Mouse (Mus musculus): ENCODE results near the gene Notch2.

Notch2 gene

GRCm38 (mm10) chr3:98013401-98014281, at the start of gene Notch2:
Gene Notch2 (plus strand): TSS chr3:98013527.
- peak; percentile 96 to 97 for DNase-seq

DNA sequence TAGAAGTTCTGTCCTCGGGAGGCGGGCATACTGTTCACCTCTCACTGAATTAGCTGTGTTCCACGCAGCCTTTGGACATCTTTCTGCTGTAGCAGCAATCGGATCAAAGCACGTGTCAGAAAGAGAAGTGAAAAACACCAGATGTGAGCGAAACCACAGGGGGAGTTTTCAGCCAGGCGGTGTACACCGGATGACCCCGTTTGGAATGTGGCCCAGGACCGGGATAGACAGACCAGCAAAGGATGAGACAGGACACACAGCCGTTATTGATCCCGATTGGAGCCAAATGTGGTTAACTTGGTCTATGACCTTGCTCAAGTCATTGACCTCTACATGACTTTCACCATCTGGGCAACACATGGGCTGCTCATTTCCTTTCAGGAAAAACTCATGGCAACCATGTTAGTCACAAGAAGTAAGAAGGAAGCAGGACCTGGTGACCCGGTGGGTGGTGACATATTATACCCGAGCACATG, 48.4 kb upstream of the Notch2 start:
- DNase-seq = peak; percentile 75

DNA sequence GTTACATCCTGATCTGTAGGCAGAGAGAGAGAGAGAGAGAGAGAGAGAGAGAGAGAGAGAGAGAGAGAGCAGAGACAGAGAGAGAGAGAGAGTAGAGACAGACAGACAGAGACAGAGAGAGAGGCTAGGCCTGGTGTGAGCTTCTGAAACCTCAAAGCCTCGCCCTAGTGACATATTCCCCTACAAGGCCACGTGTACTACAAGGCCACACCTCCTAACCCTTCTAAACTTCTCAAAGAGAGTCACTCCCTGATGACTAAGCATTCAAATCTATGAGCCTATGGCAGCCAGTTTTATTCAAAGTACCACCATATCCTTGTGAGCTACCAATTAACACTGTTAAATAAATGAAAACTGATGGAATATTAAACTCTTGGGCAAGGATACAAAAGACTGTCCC, 45.7 kb upstream of the Notch2 start:
- no peak for DNase-seq

GRCm38 (mm10) chr3:97968191-97968590, 45.1 kb upstream of the Notch2 start:
- no peak for DNase-seq

GRCm38 (mm10) chr3:97969019-97969418, 44.3 kb upstream of the Notch2 start:
- DNase-seq = no peak

DNA sequence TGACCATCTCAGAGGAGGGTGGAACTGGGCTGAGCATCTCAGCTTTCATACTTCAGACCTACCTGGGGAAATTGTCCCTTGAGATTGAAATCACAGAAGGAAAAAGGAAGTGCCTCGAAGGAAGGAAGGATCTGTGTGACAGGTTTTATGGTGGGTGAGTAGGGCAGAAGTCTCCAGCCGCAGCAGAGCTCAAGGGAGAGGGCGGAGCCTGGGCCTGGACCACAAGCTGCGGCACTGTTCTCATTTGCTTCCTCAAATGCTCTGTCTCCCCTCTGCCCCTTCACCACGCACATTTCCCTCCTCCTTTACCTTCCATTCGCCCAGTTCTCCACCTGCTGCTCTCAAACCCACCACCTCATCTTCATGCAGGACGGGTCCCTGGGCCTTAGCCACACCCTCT, 42.2 kb upstream of the Notch2 start:
- peak; percentile 82 to 86 for DNase-seq

- no peak for DNase-seq
Measured at GRCm38 (mm10) chr3:97972200-97972599, 41.1 kb upstream of the Notch2 start.

DNA sequence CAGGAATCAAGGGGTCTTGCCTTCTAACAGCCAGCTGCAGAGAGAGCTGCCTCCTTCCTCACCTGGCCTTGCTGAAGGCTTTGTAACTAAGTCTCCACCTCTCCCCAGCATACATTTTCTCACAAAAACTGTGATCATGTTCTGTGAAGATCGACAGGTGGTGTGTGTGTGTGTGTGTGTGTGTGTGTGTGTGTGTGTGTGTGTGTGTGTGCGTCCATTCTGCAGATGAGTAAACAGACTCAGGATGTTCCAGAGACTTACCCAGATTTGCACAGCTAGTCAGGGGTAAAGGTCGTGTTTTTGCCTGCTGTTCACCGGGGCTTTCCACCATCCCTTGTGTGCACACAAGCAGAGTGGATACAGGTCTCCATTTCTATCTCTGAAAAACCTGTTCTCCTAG, 40.6 kb upstream of the Notch2 start:
- peak in 1 of 2 experiments; percentile 32 for DNase-seq

GRCm38 (mm10) chr3:97973306-97973705, 40.0 kb upstream of the Notch2 start:
- no peak for DNase-seq

GRCm38 (mm10) chr3:97974197-97974770, 39.0 kb upstream of the Notch2 start:
- DNase-seq = no peak

DNA sequence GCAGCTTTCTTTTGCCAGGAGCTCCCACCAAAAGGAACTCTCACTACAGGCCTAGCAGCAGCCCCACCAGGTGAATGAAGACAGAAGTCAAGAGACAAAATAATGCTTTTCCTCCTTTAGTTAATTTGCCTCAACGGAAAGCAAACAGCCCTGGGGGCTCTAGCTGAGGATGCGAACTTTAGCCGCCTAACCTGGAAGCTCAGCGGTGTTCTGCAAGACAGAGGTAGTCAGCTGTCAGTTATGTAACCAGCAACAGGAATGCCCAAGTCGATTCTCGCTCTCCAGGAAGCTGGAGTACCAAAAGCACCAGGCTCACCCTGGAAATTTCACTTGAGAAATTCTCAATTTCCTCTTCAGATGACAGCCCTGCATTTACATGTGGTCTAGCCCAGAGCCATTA, 36.6 kb upstream of the Notch2 start:
- no peak for DNase-seq

DNA sequence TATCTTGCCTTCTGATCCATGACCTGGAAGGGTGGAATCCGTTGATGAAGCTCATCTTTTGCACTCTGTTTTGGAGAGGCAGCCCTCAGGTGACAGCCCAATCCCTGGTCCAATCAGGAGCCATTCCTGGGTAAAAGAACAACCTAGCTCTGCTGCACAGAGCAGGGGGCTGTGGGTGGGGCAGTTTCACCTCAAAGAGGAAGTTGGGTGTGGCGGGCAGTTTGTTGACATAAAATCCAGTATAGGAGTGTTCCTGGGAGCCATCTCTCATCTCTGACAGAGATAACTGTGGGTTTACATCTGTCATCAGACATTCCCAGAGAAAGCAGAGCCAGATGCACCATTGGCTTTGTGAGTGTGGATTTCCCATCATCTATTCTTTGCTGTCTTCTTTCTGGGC, 34.6 kb upstream of the Notch2 start:
- DNase-seq = peak; percentile 73 to 81

DNA sequence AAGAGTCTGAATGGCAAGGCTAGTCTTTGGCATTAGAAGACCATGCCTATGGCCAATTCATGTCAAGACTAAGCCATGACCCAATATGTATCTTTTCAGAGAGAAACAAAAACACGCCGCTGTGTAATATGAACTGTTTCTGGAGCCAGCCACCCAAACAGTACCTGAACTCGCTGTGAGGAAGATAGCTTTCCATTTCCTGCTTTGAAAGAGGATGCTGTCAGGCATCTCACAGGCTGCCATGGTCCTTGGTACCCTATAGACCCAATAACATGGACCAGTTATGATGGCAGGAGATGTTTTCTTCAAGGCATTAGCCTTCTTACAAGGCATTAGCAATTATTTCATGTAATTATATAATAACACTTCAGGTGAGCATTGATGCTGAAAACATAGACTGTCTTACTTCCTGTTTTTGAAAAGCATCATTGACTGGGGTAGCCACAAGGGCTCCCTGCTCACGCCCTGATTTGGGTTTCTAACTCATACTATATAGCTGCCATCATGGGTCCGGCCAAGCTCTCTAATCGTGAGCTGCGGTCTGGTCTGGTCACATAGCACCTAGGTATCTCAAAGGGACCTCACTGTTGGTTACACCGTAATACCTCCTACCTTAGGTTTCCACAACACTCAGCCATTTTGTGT, 32.5 kb upstream of the Notch2 start:
- DNase-seq = peak; percentile 60 to 62

DNA sequence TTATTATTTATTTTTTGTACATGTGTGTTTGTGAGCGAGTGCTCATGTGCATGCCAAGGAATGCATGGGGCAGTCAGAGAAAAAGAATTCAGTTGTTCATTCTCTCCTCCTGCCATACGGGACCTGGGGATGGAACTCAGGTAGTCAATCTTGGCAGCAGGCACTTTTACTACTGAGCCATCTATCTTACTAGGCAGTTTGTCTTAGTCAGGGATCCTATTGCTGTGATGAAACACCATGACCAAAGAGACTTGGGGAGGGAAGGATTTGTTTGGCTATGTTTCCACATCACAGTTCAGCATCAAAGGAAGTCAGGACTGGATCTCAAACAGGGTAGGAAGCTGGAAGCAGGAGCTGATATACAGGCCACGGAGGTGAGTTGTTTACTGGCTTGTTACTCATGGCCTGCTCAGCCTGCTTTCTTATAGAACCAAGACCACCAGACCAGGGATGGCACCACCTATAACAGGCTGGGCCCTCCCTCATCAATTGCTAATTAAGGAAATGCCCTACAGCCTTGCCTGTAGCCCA, 31.9 kb upstream of the Notch2 start:
- no peak for DNase-seq

GRCm38 (mm10) chr3:97984870-97985506, 28.3 kb upstream of the Notch2 start:
- DNase-seq = no peak

- DNase-seq = no peak
Measured at GRCm38 (mm10) chr3:97985691-97986090, 27.6 kb upstream of the Notch2 start.

DNA sequence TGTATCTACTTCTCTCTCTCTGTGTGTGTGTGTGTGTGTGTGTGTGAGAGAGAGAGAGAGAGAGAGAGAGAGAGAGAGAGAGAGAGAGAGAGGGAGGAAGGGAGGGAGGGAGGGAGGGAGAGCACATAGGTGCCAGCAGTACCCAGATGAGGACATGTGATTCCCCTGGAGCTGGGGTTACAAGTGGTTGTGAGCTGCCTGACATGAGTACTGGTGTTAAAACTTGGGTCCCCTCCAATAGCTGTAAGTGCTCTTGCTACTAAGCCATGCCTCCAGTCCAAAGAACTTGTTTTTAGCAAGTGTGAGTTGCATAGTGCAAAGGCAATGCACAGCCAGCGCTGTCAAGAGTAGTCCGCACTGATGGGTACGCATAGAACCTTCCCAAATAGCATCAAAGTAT, 26.2 kb upstream of the Notch2 start:
- no peak for DNase-seq

DNA sequence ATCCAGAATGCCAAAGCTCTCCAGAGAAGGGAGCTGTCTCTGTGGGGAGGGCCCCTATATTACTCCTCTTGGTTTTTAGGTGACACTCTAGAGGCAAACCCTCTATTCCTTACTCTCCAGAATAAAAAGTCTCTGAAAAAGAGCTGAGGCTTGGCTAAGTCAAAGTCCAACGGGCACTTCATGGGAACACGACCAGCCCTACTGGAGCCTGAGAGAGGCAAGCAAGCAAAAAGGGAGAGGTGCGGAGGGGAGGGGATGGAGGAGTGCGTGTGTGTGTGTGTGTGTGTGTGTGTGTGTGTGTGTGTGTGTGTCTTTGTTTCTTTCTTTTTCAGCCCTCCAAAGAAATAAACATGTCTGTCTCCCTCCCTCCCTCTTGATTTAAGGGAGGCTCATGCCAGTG, 24.6 kb upstream of the Notch2 start:
- DNase-seq = no peak

DNA sequence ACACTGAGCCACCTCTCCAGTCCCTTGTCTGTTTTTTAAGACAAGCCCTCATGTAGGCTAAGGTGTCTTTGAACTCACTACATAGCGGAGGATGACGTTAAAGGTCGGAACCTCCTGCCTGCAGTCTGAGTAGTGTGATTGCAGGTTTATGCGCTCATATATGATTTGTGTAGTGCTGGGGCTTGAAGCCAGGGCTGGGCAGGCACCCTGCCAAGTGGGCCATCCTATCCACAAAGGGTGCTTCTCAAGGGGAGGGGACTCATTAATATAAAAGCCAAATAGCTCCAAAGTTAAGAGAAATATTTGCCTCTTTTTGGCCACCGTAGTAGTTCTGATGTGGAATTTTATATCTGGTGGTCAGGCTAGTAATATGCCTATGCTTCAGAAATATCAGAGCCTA, 22.8 kb upstream of the Notch2 start:
- no peak for DNase-seq

GRCm38 (mm10) chr3:97992289-97992688, 21.0 kb upstream of the Notch2 start:
- DNase-seq = no peak

DNA sequence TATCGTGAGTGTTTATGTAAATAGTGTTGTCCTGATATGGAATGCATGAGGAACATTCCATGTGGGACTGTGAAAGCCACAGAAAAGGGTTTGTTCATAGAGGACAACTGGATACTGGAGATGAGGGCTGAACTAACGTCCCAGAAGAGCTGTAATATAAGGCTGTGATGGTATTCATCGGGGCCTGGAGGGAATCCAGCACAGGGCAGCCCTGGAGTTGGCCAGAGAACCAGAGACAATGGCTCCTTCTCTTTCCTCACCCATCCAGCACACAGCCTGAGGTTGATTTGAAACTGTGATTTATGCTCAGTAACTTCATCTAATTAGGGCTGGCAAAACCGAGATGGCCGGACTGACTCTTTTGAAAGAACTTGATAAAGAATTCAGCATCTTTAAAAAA, 20.1 kb upstream of the Notch2 start:
- no peak for DNase-seq

DNA sequence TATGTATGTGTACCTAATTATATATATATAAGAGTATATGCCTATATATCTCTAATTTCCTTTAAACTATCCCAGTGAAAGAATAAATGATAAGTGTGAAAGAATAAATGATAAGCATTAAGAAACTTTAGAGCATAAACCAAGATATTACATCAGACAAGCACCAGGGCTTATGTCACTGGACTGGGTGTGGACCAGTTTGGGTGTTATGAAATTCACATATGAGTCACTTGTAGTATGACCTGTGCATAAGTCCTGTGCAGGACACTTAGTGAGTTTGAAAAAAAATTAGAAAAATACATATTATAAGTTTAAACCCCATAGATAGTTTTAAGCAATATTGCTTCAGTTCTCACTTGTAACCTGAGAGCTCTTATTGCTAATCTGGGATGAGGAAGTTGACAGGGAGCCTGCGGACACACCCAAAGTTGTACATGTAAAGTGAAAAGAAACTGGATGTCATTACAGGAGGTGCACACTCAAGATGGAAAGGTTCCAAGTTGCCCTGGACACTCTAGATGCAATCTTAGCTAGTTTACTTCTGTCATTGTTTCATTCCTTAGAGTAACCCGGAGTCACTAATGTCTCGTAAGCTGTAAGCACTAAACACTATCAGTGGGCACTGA, 19.3 kb upstream of the Notch2 start:
- peak in 1 of 2 experiments; percentile 12 for DNase-seq

DNA sequence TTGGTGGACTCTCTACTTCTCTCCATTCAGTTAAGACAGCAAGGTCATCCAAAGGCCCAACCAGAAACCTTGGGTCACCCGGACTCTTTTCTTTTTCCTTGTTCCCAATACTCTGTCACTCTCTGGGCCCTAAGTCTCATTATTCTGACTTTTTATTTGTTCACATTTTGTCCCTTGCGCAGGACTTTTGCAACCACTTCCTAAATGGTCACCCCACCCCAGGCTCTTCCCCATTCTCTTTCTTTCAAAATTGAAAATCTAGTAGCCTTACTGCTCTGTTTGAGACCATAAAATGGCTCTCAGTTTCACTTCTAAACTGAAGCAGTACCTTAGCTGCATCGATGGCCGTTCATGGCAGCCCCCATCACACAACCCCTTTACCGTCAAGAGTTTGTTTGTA, 18.5 kb upstream of the Notch2 start:
- DNase-seq = peak in 1 of 2 experiments; percentile 13
